Comparison of ENCODE assay signal across 8 mouse cellular contexts in genomic region chr16:21332862-21333222, GRCm38 (mm10).
A peak's percentile ranks its signal among the peaks of the same experiment; 100 is the strongest.
DNase-seq lines count a peak whose midpoint lies in the region; ATAC-seq and TF ChIP-seq lines count a peak whose summit lies in the region.

No protein-coding gene starts in this region.

- no peak for ATAC-seq in heart, embryonic 13.5 days (ENCODE audit: extremely low read depth, insufficient number of reproducible peaks, low FRiP score, low TSS enrichment)
- no peak; the same call in 1 of the 2 replicates for ATAC-seq in forebrain, postnatal 0 days

- WGBS in heart, embryonic 13.5 days: under 1% methylated on average over 14 of the region's 14 CpGs
- whole genome bisulfite sequencing in forebrain, postnatal 0 days: 1% methylated on average over 14 of the region's 14 CpGs
- WGBS in midbrain, embryonic 10.5 days: 2% methylated on average over 14 of the region's 14 CpGs

- H3K27me3 ChIP-seq in heart, embryonic 13.5 days (replicated peaks): no peaks in the 10 kb centered on the region
- H3K27me3 ChIP-seq in forebrain, postnatal 0 days (ENCODE audit: insufficient read depth, low read length): no peaks in the 10 kb centered on the region
- peaks cover 23% of the 10 kb centered on the region; the same call in 1 of the 2 replicates for H3K27me3 ChIP-seq in midbrain, embryonic 10.5 days (ENCODE audit: low read depth, poor library complexity, severe bottlenecking)

- TF ChIP-seq CTCF in forebrain, postnatal 0 days (IDR thresholded peaks at IDR 0.05; ENCODE audit: low read depth): no peak

- H3K4me3 ChIP-seq in heart, embryonic 13.5 days: peak overlapping the region; percentile 72
- peak overlapping the region; percentile 71 to 80 for H3K4me3 ChIP-seq in ES-E14 (ENCODE audit: insufficient read depth in 1 of 2, low read depth in 1 of 2, low read length in 2 of 2, poor library complexity in 1 of 2, severe bottlenecking in 1 of 2)
- peak overlapping the region; percentile 57 for H3K4me3 ChIP-seq in forebrain, postnatal 0 days (ENCODE audit: low read depth, low read length)
- H3K4me3 ChIP-seq in midbrain, embryonic 10.5 days: peak overlapping the region; percentile 61

- in situ Hi-C loops in ES-E14 (cut with MboI; ENCODE audit: low sequenced_read_pairs in 2 of 2, unreplicated experiment in 2 of 2): no loop called here

- H3K4me1 ChIP-seq in heart, embryonic 13.5 days: peaks cover 30% of the 10 kb centered on the region
- peaks cover 1 to 4% of the 10 kb centered on the region in 2 experiments; a peak in 2 of 4 replicates for H3K4me1 ChIP-seq in ES-E14 (ENCODE audit: control insufficient read depth in 2 of 2, insufficient read depth in 2 of 2, low read length in 2 of 2, poor library complexity in 1 of 2)
- H3K4me1 ChIP-seq in forebrain, postnatal 0 days (ENCODE audit: insufficient read depth): peaks cover 11% of the 10 kb centered on the region; the same call in 1 of the 2 replicates
- peaks cover 32% of the 10 kb centered on the region for H3K4me1 ChIP-seq in midbrain, embryonic 10.5 days

- no peaks in the 10 kb centered on the region for H3K9me3 ChIP-seq in heart, embryonic 13.5 days
- H3K9me3 ChIP-seq in ES-E14 (ENCODE audit: control insufficient read depth, insufficient read depth, low read depth, low read length): no peaks in the 10 kb centered on the region
- no peaks in the 10 kb centered on the region for H3K9me3 ChIP-seq in forebrain, postnatal 0 days (ENCODE audit: low read length)
- no peaks in the 10 kb centered on the region for H3K9me3 ChIP-seq in midbrain, embryonic 10.5 days (replicated peaks)

- H3K4me2 ChIP-seq in heart, embryonic 13.5 days: peak overlapping the region; percentile 79
- H3K4me2 ChIP-seq in forebrain, postnatal 0 days (ENCODE audit: low read depth): peak overlapping the region; percentile 74

- DNase-seq in heart, postnatal 4 days: no peak
- no peak for DNase-seq in ES-E14 (ENCODE audit: low read depth, low spot score)
- DNase-seq in forebrain, postnatal 0 days: no peak
- no peak for DNase-seq in midbrain, embryonic 10.5 days (ENCODE audit: low spot score)
- DNase-seq in gastrocnemius, adult 8-10 months (ENCODE audit: low spot score in 2 of 2): no peak
- no peak for DNase-seq in cerebellum, postnatal 14 days
- DNase-seq in B cell, adult 2 months: no peak

- peak overlapping the region; percentile 93 for H3K27ac ChIP-seq in heart, embryonic 13.5 days (replicated peaks)
- peak overlapping the region; percentile 0; the same call in 1 of the 2 replicates for H3K27ac ChIP-seq in ES-E14 (ENCODE audit: insufficient read depth, low read depth, low read length, poor library complexity, severe bottlenecking)
- peak overlapping the region; percentile 99 for H3K27ac ChIP-seq in forebrain, postnatal 0 days (ENCODE audit: low read depth, low read length)
- peak overlapping the region; percentile 94 for H3K27ac ChIP-seq in midbrain, embryonic 10.5 days (replicated peaks)

- H3K9ac ChIP-seq in heart, embryonic 13.5 days: peak overlapping the region; percentile 87
- peak overlapping the region; percentile 77 for H3K9ac ChIP-seq in ES-E14 (ENCODE audit: insufficient read depth, low read depth, low read length, poor library complexity, severe bottlenecking)
- H3K9ac ChIP-seq in forebrain, postnatal 0 days: peak overlapping the region; percentile 87

- H3K36me3 ChIP-seq in heart, embryonic 13.5 days: 0 out of 2 replicates have a peak, but pooled peaks cover 2% of the 10 kb centered on the region
- peaks cover 2% of the 10 kb centered on the region; the same call in 1 of the 2 replicates for H3K36me3 ChIP-seq in ES-E14 (ENCODE audit: control insufficient read depth, insufficient read depth, low read length, poor library complexity, severe bottlenecking)
- no peaks in the 10 kb centered on the region for H3K36me3 ChIP-seq in forebrain, postnatal 0 days (ENCODE audit: insufficient read depth)
- peaks cover 4% of the 10 kb centered on the region; the same call in 1 of the 2 replicates for H3K36me3 ChIP-seq in midbrain, embryonic 10.5 days

TF ChIP-seq in ES-E14, 5 proteins besides CTCF, POLR2A, EP300 and RAD21:
- no peak for TF ChIP-seq ZNF384 (IDR thresholded peaks at IDR 0.05; ENCODE audit: low read depth, low read length)
- no peak for TF ChIP-seq CHD2 (IDR thresholded peaks at IDR 0.05; ENCODE audit: low read depth, low read length)
- no peak for TF ChIP-seq MAFK (IDR thresholded peaks at IDR 0.05; ENCODE audit: insufficient read depth, low read depth, low read length)
- no peak for TF ChIP-seq ZC3H11A (IDR thresholded peaks at IDR 0.05; ENCODE audit: borderline replicate concordance, low read depth, low read length)
- no peak for TF ChIP-seq HCFC1 (IDR thresholded peaks at IDR 0.05; ENCODE audit: borderline replicate concordance, insufficient read depth, low read length)
TF ChIP-seq in ES-E14: peak in this region for 0.

Comparison
In these comparisons a context has a peak if more than half of its experiments do, and no peak if none do; other contexts are left out.
1. H3K27ac ChIP-seq: peak in every context shown above with its lines; median percentile 99 in forebrain, postnatal 0 days; 94 in midbrain, embryonic 10.5 days; 93 in heart, embryonic 13.5 days; 0 in ES-E14.